Mouse (Mus musculus): Measurements from ENCODE around the gene Srprb.

Srprb gene

GRCm38 (mm10) chr9:103146703-103147102, 55.2 kb downstream of the Srprb start:
- no peak for DNase-seq (ENCODE audit: low spot score in 2 of 2)

- DNase-seq (ENCODE audit: low spot score in 2 of 2): no peak
These were observed 55.7 kb downstream of the Srprb start for GRCm38 (mm10) chr9:103146257-103146656.

GRCm38 (mm10) chr9:103145351-103145750, 56.6 kb downstream of the Srprb start:
- DNase-seq (ENCODE audit: low spot score in 2 of 2): no peak

- no peak for DNase-seq (ENCODE audit: low spot score in 2 of 2)
These were observed 58.1 kb downstream of the Srprb start for GRCm38 (mm10) chr9:103143881-103144280.

- DNase-seq (ENCODE audit: low spot score in 2 of 2): no peak
These were observed 60.7 kb downstream of the Srprb start for GRCm38 (mm10) chr9:103141266-103141665.

GRCm38 (mm10) chr9:103140384-103140783, 61.6 kb downstream of the Srprb start:
- DNase-seq (ENCODE audit: low spot score in 2 of 2): no peak

- DNase-seq (ENCODE audit: low spot score in 2 of 2): no peak
These were observed 62.5 kb downstream of the Srprb start for GRCm38 (mm10) chr9:103139481-103139880.
